Mouse (Mus musculus) neural tube, embryonic 14.5 days (tissue): Measurements from ENCODE around the gene Ndufb6. TPM values are rescaled to one million over a fixed set of nuclear protein-coding genes. Genes with fewer than 3 reads are reported as not detected.

ENCODE experiments used
- ATAC-seq: fragments of 200-750 bp; cut with Nextera tagmentation; 2 replicates; pipeline ENCODE4 v1.8.0; 2017; ENCODE audit warnings: low read depth, mild to moderate bottlenecking, moderate TSS enrichment, moderate library complexity
- H3K27ac ChIP-seq: fragments of 300-500 bp; sonication (generic); 2 replicates; pipeline ENCODE4 v1.5.1; 2014; ENCODE audit warnings: low read depth, mild to moderate bottlenecking, control low read depth, low read length, moderate library complexity, mixed read lengths
- H3K27me3 ChIP-seq: fragments of 300-500 bp; sonication (generic); 2 replicates; pipeline ENCODE4 v1.6.1; 2014; ENCODE audit warnings: low read length; ENCODE audit not compliant: control insufficient read depth, insufficient read depth
- H3K36me3 ChIP-seq: fragments of 300-500 bp; sonication (generic); 2 replicates; pipeline ENCODE4 v1.6.1; 2014; ENCODE audit warnings: low read length, mixed read lengths; ENCODE audit not compliant: control insufficient read depth, insufficient read depth
- H3K4me1 ChIP-seq: fragments of 300-500 bp; sonication (generic); 2 replicates; pipeline ENCODE4 v1.6.1; 2014; ENCODE audit warnings: low read length; ENCODE audit not compliant: control insufficient read depth, insufficient read depth
- H3K4me2 ChIP-seq: fragments of 300-500 bp; sonication (generic); 2 replicates; pipeline ENCODE4 v1.6.1; 2014; ENCODE audit warnings: mild to moderate bottlenecking, low read depth, low read length, control low read depth
- H3K4me3 ChIP-seq: fragments of 300-500 bp; sonication (generic); 2 replicates; pipeline ENCODE4 v1.5.1; 2014; ENCODE audit warnings: low read depth, low read length, control low read depth, mixed read lengths
- H3K9ac ChIP-seq: fragments of 300-500 bp; sonication (generic); replicated peaks from 2 replicates; pipeline ENCODE4 v1.6.1; 2014; ENCODE audit warnings: low read depth, mild to moderate bottlenecking, control low read depth, low read length, mixed read lengths
- H3K9me3 ChIP-seq: fragments of 300-500 bp; sonication (generic); 2 replicates; pipeline ENCODE4 v1.6.1; 2016; ENCODE audit warnings: low read length; ENCODE audit not compliant: control insufficient read depth
- WGBS: fragments of 180-500 bp; shearing (Covaris S2); extraction: QIAGEN DNeasy Blood & Tissue Kit; methylation state at CpG from one replicate; pipeline ENCODE4 v1.1.7; 2014; 5-methylcytosine and 5-hydroxymethylcytosine counted together
- polyA plus RNA-seq: library from polyadenylated mRNA; unstranded; fragments of >200 nt; fragmentation: Nextera tagmentation; extraction: Ambion mirVana; gene quantifications from 2 replicates; pipeline ENCODE4 v1.2.1, GENCODE M21; 2014

Ndufb6 gene
- polyA plus RNA-seq, 1 experiment from 2014 or later = 381 TPM

GRCm38 (mm10) chr4:40227131-40227530 is 52.1 kb downstream of the Ndufb6 start:
- WGBS = 91% methylated on average over 11 of the region's 11 CpGs
- no peaks in the 10 kb centered on the region for H3K36me3 ChIP-seq
- no peak overlapping the region for H3K27ac ChIP-seq
- no peaks in the 10 kb centered on the region for H3K9me3 ChIP-seq
- no peak for ATAC-seq
- no peak overlapping the region for H3K4me3 ChIP-seq
- no peak overlapping the region for H3K9ac ChIP-seq
- H3K4me2 ChIP-seq = no peak overlapping the region
- no peaks in the 10 kb centered on the region for H3K27me3 ChIP-seq
- H3K4me1 ChIP-seq = no peaks in the 10 kb centered on the region

GRCm38 (mm10) chr4:40226095-40226494 is 53.1 kb downstream of the Ndufb6 start:
- Histone ChIP-seq H3K4me2 (no peak overlapping the region), H3K36me3 (no peaks in the 10 kb centered on the region), H3K9ac (no peak overlapping the region), H3K27me3 (no peaks in the 10 kb centered on the region), H3K9me3 (no peaks in the 10 kb centered on the region), H3K4me1 (no peaks in the 10 kb centered on the region), H3K4me3 (no peak overlapping the region), H3K27ac (no peak overlapping the region)
- no peak for ATAC-seq
- 84% methylated on average over 5 of the region's 5 CpGs for WGBS

DNA sequence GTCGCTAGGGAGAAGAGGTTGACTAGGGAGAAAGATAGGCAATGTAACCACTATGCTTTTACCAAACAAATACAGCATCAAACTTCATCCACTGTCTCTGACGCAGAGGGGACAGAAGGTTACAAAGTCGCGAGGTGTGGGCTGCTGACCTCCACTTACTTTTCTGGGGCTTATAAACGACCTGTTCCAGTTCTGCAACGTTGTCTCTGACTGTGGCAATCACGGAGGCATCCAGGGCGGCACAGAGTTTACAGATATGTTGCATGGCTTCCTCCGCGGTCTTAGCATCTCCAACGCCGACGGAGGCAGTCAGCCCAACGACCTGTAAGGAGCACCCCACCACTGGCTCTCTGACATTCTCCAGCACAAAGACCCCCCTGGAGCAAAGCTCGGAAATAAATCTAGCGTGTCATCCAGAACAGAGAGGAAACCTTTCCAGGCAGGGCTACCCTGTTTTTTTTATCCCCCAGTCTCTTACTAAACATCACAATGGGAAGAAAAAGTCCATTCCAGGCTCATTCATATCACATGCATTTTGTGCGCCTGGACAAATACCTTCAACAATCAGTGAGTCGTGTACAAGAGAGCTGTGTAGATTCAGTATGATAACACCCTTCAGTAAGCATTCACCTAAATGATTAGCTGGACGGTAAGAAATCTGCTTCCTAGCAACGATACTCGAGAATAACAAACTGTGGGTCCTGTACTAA is 57.2 kb downstream of the Ndufb6 start:
- Histone ChIP-seq H3K27ac (no peak overlapping the region), H3K4me3 (no peak overlapping the region), H3K4me2 (peak overlapping the region; percentile 3; the same call in 1 of the 2 replicates), H3K9ac (no peak overlapping the region), H3K4me1 (no peaks in the 10 kb centered on the region), H3K9me3 (no peaks in the 10 kb centered on the region), H3K27me3 (no peaks in the 10 kb centered on the region), H3K36me3 (no peaks in the 10 kb centered on the region)
- 32% methylated on average over 21 of the region's 21 CpGs for WGBS
- no peak; the same call in 1 of the 2 replicates for ATAC-seq

GRCm38 (mm10) chr4:40221004-40221760 is 58.0 kb downstream of the Ndufb6 start:
- no peak overlapping the region for H3K9ac ChIP-seq
- no peaks in the 10 kb centered on the region for H3K27me3 ChIP-seq
- no peaks in the 10 kb centered on the region for H3K36me3 ChIP-seq
- H3K27ac ChIP-seq = no peak overlapping the region
- H3K4me3 ChIP-seq = no peak overlapping the region
- ATAC-seq = no peak
- 34% methylated on average over 14 of the region's 14 CpGs for WGBS
- H3K4me1 ChIP-seq = no peaks in the 10 kb centered on the region
- H3K9me3 ChIP-seq = no peaks in the 10 kb centered on the region
- no peak overlapping the region for H3K4me2 ChIP-seq

Other genes with a start within 250 kb of the Ndufb6 start
- 41.8 and 48.3 TPM in 2 replicates for gene Aco1, start 136.3 kb downstream of the Ndufb6 start, polyA plus RNA-seq
- gene Ddx58, start 39.6 kb downstream of the Ndufb6 start, polyA plus RNA-seq = 3.3 and 3.7 TPM in 2 replicates
- 13.0 TPM in 2 replicates for gene Smim27, start 9.8 kb downstream of the Ndufb6 start, polyA plus RNA-seq
- gene Topors, start 9.6 kb downstream of the Ndufb6 start, polyA plus RNA-seq = 30.7 and 36.9 TPM in 2 replicates
- gene Tmem215, start 192.8 kb upstream of the Ndufb6 start, polyA plus RNA-seq = 1.9 and 3.3 TPM in 2 replicates